ENCODE assay signal across 19 mouse cellular contexts in the genomic region with DNA sequence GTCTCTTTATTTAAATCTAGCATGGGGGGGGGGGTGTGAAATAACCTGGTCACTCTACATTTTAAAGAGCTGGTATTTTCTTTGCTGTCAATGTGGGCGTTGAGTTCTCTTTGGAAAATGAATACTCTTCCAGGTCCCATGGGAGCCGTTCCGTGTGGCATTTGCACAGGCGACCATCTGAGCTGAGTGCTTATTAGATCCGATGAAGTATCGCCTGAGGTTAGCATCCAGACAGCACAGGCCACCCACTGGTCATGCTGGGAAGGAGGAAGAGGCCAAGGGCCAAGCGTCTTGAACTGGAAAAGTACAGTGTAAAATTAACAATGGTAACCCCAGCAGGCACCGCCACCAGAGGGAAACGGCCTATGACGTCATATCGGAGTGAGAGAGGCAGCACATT. TPM values are rescaled to one million over a fixed set of nuclear protein-coding genes. Genes with fewer than 3 reads are reported as not detected.
DNase-seq lines count a peak whose midpoint lies in the region; ATAC-seq and TF ChIP-seq lines count a peak whose summit lies in the region.
"Had no signal": no experiment of that assay in that cellular context is flagged by ENCODE, and none has a peak within 500 bp of the region (broad histone marks: within the 10 kb centered on the region; RNA-seq: fewer than 3 reads in every experiment).

No protein-coding gene starts in this region.

- H3K4me1 ChIP-seq in cerebellum, adult 2 months (ENCODE audit: control insufficient read depth, insufficient read depth, low read length) = peaks cover 10% of the 10 kb centered on the region
- peaks cover 5% of the 10 kb centered on the region; the same call in 1 of the 2 replicates for H3K4me1 ChIP-seq in embryonic facial prominence, embryonic 14.5 days (ENCODE audit: control insufficient read depth, insufficient read depth, low read length)
- H3K4me1 ChIP-seq: liver, embryonic 13.5 days had no signal

- H3K27ac ChIP-seq in cerebellum, adult 2 months (ENCODE audit: insufficient read depth, low read length) = no peak overlapping the region
- H3K27ac ChIP-seq in embryonic facial prominence, embryonic 14.5 days (replicated peaks; ENCODE audit: low read depth, low read length) = no peak overlapping the region
- H3K27ac ChIP-seq: heart, embryonic 13.5 days; limb, embryonic 12.5 days; liver, embryonic 13.5 days had no signal

- H3K9me3 ChIP-seq in embryonic facial prominence, embryonic 14.5 days (ENCODE audit: control insufficient read depth, low read length) = peaks cover 4% of the 10 kb centered on the region; the same call in 1 of the 2 replicates
- H3K9me3 ChIP-seq: heart, embryonic 13.5 days; limb, embryonic 12.5 days; liver, embryonic 13.5 days had no signal

- no peaks in the 10 kb centered on the region for H3K36me3 ChIP-seq in embryonic facial prominence, embryonic 14.5 days (ENCODE audit: control insufficient read depth, insufficient read depth, low read length)
- H3K36me3 ChIP-seq: heart, embryonic 13.5 days; limb, embryonic 12.5 days; liver, embryonic 13.5 days had no signal

- H3K4me3 ChIP-seq in cerebellum, adult 2 months (replicated peaks; ENCODE audit: insufficient read depth, low read depth, low read length) = no peak overlapping the region
- H3K4me3 ChIP-seq in embryonic facial prominence, embryonic 14.5 days (ENCODE audit: low read depth, low read length) = no peak overlapping the region
- H3K4me3 ChIP-seq: erythroblast, embryonic 14.5 days; heart, embryonic 13.5 days; limb, embryonic 12.5 days; liver, embryonic 13.5 days had no signal

- TF ChIP-seq POLR2A in cerebellum, adult 2 months (IDR thresholded peaks at IDR 0.05; ENCODE audit: borderline replicate concordance, insufficient read depth, low read length) = no peak

- H3K27me3 ChIP-seq in cerebellum, adult 2 months (ENCODE audit: control insufficient read depth, insufficient read depth, low read length) = no peaks in the 10 kb centered on the region
- H3K27me3 ChIP-seq in embryonic facial prominence, embryonic 14.5 days (replicated peaks; ENCODE audit: control insufficient read depth, insufficient read depth, low read length) = no peaks in the 10 kb centered on the region
- H3K27me3 ChIP-seq: CH12.LX; heart, embryonic 13.5 days; liver, embryonic 13.5 days had no signal

- ATAC-seq in cerebellum, adult (ENCODE audit: insufficient number of reproducible peaks, low FRiP score, low TSS enrichment) = no peak
- ATAC-seq in embryonic facial prominence, embryonic 14.5 days (ENCODE audit: low read depth) = no peak
- ATAC-seq: forebrain, embryonic 16.5 days; inflammation-experienced regulatory T-cells, adult 6 months; midbrain, embryonic 16.5 days had no signal

- H3K9ac ChIP-seq in embryonic facial prominence, embryonic 14.5 days (ENCODE audit: low read depth, low read length) = no peak overlapping the region
- H3K9ac ChIP-seq: heart, embryonic 13.5 days; limb, embryonic 12.5 days; liver, embryonic 13.5 days had no signal

- TF ChIP-seq CTCF in cerebellum, adult 2 months (IDR thresholded peaks at IDR 0.05; ENCODE audit: borderline replicate concordance, insufficient read depth, low read depth, low read length) = no peak

- DNase-seq in cerebellum, adult 18-20 months = peak; percentile 31 to 35
- peak; percentile 15 for DNase-seq in left cerebral cortex, postnatal 4 days
- no peak for DNase-seq in left cerebral cortex, adult 18-20 months (ENCODE audit: low spot score in 2 of 2)
- DNase-seq in cerebellum, adult 2 months = peak; percentile 38 to 49
- peak; percentile 12 for DNase-seq in embryonic facial prominence, embryonic 14.5 days (ENCODE audit: low spot score)
- no peak for DNase-seq in spleen, adult 12 weeks (ENCODE audit: low spot score)
- no peak for DNase-seq in thymus, postnatal 4 days
- DNase-seq: adrenal gland, postnatal 10 days; heart, postnatal 4 days; liver, embryonic 13.5 days; right cerebral cortex, postnatal 25 days had no signal

- 30% methylated on average over 11 of the region's 11 CpGs for WGBS in cerebellum, adult 2 months
- WGBS in embryonic facial prominence, embryonic 14.5 days = 62% methylated on average over 11 of the region's 11 CpGs

- intact Hi-C loops in left cerebral cortex, postnatal 4 days (cut with DNase I) = no loop called here

- H3K4me2 ChIP-seq in embryonic facial prominence, embryonic 14.5 days (ENCODE audit: low read depth, low read length) = no peak overlapping the region
- H3K4me2 ChIP-seq: heart, embryonic 13.5 days; limb, embryonic 12.5 days; liver, embryonic 13.5 days had no signal

RNA-seq across cellular contexts. Expression of gene Creb5, which starts 24.7 kb away (rescaled TPM):
- total RNA-seq in left cerebral cortex, postnatal 4 days (2021) = 1 to 10 TPM; 4.2 to 5.4 TPM
- 1 to 10 TPM; 2.5 to 2.7 TPM for total RNA-seq in left cerebral cortex, adult 18-20 months (2021)
- 6.0 and 7.2 TPM in 2 replicates for polyA plus RNA-seq in cerebellum, adult 2 months (2012; rRNA removed)
- 22.8 and 22.9 TPM in 2 replicates for polyA plus RNA-seq in embryonic facial prominence, embryonic 14.5 days (2014; fragmentation: Nextera tagmentation; extraction: Ambion mirVana)

Comparison
In these comparisons a context has a peak if more than half of its experiments do, and no peak if none do; other contexts are left out.
1. DNase-seq: peak in cerebellum, adult 18-20 months (2 of 2), left cerebral cortex, postnatal 4 days (single experiment), cerebellum, adult 2 months (2 of 2) and embryonic facial prominence, embryonic 14.5 days (single experiment); none in left cerebral cortex, adult 18-20 months (0 of 2), spleen, adult 12 weeks (single experiment) and thymus, postnatal 4 days (single experiment).